Mouse (Mus musculus) inflammation-experienced regulatory T-cells, adult 16 weeks (primary cell): ENCODE results near the gene Lnp1. TPM values are rescaled to one million over a fixed set of nuclear protein-coding genes. Genes with fewer than 3 reads are reported as not detected.

Experiments used
- polyA plus RNA-seq: library from polyadenylated mRNA; unstranded; fragments of 100-300 nt; shearing (Covaris generic); gene quantifications from one replicate; pipeline ENCODE4 v1.2.1, GENCODE M21; 2017

Lnp1 gene
- polyA plus RNA-seq = not detected

DNA sequence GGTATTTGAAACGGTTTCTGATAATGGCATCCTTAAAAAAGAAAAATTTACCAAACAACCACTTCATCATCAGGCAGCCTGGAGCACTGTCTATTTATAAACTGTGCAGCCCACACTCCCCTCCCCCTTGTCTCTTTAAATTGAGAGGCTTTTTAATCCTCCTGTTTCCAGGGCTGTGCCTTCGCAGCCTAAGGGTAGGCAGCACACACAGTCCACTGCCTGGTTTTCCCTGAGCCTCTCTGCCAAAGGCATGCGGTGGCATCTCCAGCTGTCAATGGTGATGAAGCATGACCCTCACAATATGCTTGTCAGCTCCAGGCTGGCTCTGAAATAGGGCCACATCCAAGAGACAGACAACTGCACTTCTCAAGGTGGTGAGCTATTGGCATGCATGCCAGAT, at the start of gene Lnp1:
Gene Lnp1, minus strand, starts transcription at position 39 of the 400 bp plus-strand sequence.

DNA sequence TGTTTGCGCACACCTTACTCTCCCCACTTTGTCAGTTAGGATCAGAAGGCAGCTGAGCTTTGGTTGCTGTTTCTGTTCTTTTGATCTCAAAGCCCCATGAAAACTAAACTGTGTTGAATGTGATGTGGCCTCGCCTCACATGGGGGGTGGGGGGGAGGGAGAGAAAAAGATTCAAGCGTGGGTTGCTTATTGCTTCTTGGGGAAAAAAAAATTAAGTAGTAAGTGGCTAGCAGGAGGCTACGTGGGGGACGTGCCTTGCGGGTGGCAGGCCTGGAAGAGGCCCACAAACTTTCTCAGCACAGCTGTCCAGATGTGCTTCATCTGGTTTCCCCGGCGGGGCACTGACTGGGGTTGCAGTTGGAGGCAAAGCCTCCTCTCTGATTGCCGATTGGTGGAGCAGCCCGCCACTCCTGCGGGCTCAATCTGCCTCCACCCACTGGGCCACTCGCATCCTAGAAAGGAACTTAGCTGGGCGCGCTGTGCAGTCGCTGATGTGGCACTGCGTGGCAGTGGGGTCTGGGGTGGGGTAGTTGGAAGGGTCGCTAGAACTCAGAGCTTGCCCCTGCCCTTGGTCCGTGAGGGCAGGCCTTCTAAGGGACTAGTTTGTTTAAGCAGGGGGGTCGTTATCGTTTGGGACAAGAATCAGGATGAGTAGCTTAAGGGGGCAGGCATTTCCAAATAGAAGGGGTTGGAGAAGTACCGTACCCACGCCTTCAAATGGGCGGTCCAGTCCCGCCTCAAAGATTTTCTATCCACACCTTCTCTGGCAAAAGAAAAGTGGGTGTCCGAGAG, 41.8 kb downstream of the Lnp1 start, which contains the start of gene Tmem45a:
Gene Tmem45a, minus strand, starts transcription at position 343 of the 792 bp plus-strand sequence.

Other genes starting within 250 kb of the Lnp1 start
- gene Tfg, start 210.6 kb downstream of the Lnp1 start, polyA plus RNA-seq = 72.4 TPM
- not detected for gene Adgrg7, start 132.2 kb downstream of the Lnp1 start, polyA plus RNA-seq
- gene Tmem45a, start 41.9 kb downstream of the Lnp1 start, polyA plus RNA-seq = 0.15 TPM
- not detected for gene Tmem45a2, start 143.3 kb upstream of the Lnp1 start, polyA plus RNA-seq
- 14.9 TPM for gene Tomm70a, start 193.6 kb upstream of the Lnp1 start, polyA plus RNA-seq
- gene Nit2, start 239.3 kb upstream of the Lnp1 start, polyA plus RNA-seq = 37.8 TPM